Mouse (Mus musculus): ENCODE measurements around the gene Zfp69.

Zfp69 gene

GRCm38 (mm10) chr4:120925386-120925785, 26.1 kb downstream of the Zfp69 start:
- DNase-seq (ENCODE audit: low read depth, low spot score) = peak; percentile 83

- peak; percentile 96 for DNase-seq (ENCODE audit: low read depth, low spot score)
Measured at GRCm38 (mm10) chr4:120924554-120925299, 26.8 kb downstream of the Zfp69 start, which contains the start of gene Exo5. Gene Exo5, minus strand, starts transcription at chr4:120925017.

GRCm38 (mm10) chr4:120921461-120921860, 30.0 kb downstream of the Zfp69 start:
- DNase-seq (ENCODE audit: low read depth, low spot score) = no peak

- DNase-seq (ENCODE audit: low read depth, low spot score) = peak; percentile 75
Measured at GRCm38 (mm10) chr4:120914501-120914900, 37.0 kb downstream of the Zfp69 start.

GRCm38 (mm10) chr4:120913861-120914260, 37.6 kb downstream of the Zfp69 start:
- peak; percentile 49 for DNase-seq (ENCODE audit: low read depth, low spot score)

GRCm38 (mm10) chr4:120913443-120913842, 38.1 kb downstream of the Zfp69 start:
- no peak for DNase-seq (ENCODE audit: low read depth, low spot score)

- no peak for DNase-seq (ENCODE audit: low read depth, low spot score)
Measured at GRCm38 (mm10) chr4:120912866-120913265, 38.6 kb downstream of the Zfp69 start.

- DNase-seq (ENCODE audit: low read depth, low spot score) = no peak
Measured at GRCm38 (mm10) chr4:120911086-120911485, 40.4 kb downstream of the Zfp69 start.

GRCm38 (mm10) chr4:120909558-120910150, 41.8 kb downstream of the Zfp69 start:
- DNase-seq (ENCODE audit: low read depth, low spot score) = peak; percentile 84

GRCm38 (mm10) chr4:120905644-120906043, 45.9 kb downstream of the Zfp69 start:
- DNase-seq (ENCODE audit: low read depth, low spot score) = no peak

- no peak for DNase-seq (ENCODE audit: low read depth, low spot score)
Measured at GRCm38 (mm10) chr4:120904533-120904932, 47.0 kb downstream of the Zfp69 start.

GRCm38 (mm10) chr4:120895810-120896584, 55.5 kb downstream of the Zfp69 start:
- no peak for DNase-seq (ENCODE audit: low read depth, low spot score)

GRCm38 (mm10) chr4:120895226-120895625, 56.3 kb downstream of the Zfp69 start:
- no peak for DNase-seq (ENCODE audit: low read depth, low spot score)

- no peak for DNase-seq (ENCODE audit: low read depth, low spot score)
Measured at GRCm38 (mm10) chr4:120894584-120894983, 56.9 kb downstream of the Zfp69 start.

- no peak for DNase-seq (ENCODE audit: low read depth, low spot score)
Measured at GRCm38 (mm10) chr4:120893656-120894401, 57.7 kb downstream of the Zfp69 start.

GRCm38 (mm10) chr4:120892516-120892915, 59.0 kb downstream of the Zfp69 start:
- DNase-seq (ENCODE audit: low read depth, low spot score) = no peak

- no peak for DNase-seq (ENCODE audit: low read depth, low spot score)
Measured at GRCm38 (mm10) chr4:120891960-120892359, 59.5 kb downstream of the Zfp69 start.

GRCm38 (mm10) chr4:120890754-120891440, 60.6 kb downstream of the Zfp69 start:
- no peak for DNase-seq (ENCODE audit: low read depth, low spot score)

- DNase-seq (ENCODE audit: low read depth, low spot score) = no peak
Measured at GRCm38 (mm10) chr4:120888884-120889283, 62.6 kb downstream of the Zfp69 start.

- peak; percentile 61 for DNase-seq (ENCODE audit: low read depth, low spot score)
Measured at GRCm38 (mm10) chr4:120887381-120888112, 64.0 kb downstream of the Zfp69 start.
